Mouse (Mus musculus): Measurements from ENCODE around the gene Cyth1. TPM values are rescaled to one million over a fixed set of nuclear protein-coding genes. Genes with fewer than 3 reads are reported as not detected.

Cyth1 gene
- 19.5 and 20.4 TPM in 2 replicates for polyA plus RNA-seq (2015; fragmentation: Nextera tagmentation; extraction: Ambion mirVana)

DNA sequence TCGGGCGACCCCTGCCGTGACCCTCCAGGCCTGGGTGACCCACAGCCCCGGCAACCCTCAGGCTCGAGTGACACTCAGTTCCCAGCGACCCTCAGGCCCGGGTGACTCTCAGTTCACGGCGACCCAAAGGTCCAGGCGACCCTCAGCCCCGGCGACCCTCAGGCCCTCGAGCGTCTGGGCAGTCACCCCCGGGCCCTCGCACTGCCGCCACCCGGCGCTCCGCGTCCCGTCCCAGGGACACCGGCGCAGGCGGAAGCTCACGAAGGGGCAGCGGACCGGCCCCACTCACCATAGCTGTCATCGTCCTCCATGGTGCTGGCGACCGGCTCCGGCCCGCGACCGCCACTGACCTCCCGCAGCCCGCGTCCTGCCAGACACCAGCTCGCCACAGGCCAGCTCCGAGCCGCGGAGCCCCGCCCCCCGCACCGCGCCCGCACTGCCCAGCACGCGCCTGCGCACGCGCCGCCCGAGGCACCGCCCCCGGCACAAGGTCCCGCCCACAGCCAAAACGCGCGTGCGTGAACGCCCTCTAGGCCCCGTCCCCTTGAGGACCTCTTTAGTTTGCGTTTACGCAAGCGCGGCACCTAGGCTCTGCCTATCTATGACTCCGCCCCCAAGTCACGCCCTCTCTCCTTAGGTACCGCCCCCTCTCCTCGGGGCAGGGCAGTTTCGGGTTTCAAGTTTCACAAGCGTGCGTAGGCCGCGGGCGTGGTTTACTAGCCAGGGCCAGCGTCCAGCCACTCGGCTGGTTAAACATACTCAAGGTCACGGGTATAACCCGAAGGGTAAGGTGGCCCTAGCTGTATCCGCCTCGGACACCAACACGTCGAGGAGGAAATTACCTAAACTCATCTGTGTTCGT lies at the start of gene Cyth1:
TSS of gene Cyth1 (minus strand) at position 443 of the 862 bp plus-strand sequence.
- H3K4me1 ChIP-seq, result peaks cover 32% of the 10 kb centered on the region
- peak within 1 kb of the TSS; percentile 86 for H3K4me2 ChIP-seq (replicated peaks)
- H3K27me3 ChIP-seq, result no peaks in the 10 kb centered on the region
- peak within 1 kb of the TSS; percentile 90 for H3K4me3 ChIP-seq (replicated peaks)
- peak within 1 kb of the TSS; percentile 84 for H3K27ac ChIP-seq (replicated peaks)
- WGBS, result under 1% methylated on average over 86 of the region's 86 CpGs
- peak; percentile 96 for ATAC-seq (ENCODE audit: insufficient number of reproducible peaks, low FRiP score, low TSS enrichment, low read depth)
- no peaks in the 10 kb centered on the region for H3K9me3 ChIP-seq (replicated peaks)
- peak within 1 kb of the TSS; percentile 82 for H3K9ac ChIP-seq
- no peaks in the 10 kb centered on the region for H3K36me3 ChIP-seq

DNA sequence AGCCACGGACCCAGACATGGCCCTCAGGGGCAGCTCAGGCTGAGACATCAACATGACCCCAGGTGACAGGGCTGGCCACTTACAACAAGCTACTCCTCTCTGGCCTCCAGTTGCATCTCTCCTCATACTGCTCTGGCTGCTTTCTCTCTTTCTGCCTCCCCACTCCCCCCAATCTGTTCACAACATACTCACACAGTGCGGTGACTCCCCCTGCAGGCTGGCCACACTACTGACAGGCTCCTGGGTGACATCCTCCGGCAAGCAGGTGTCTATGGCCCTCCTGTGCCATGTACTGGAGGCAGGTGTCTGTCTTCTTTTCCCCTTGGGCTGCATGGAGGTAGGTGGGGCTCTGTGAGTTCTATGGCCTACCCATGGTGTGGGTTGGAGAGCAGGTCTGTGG lies 49.6 kb upstream of the Cyth1 start:
- H3K27ac ChIP-seq (replicated peaks), result no peak overlapping the region
- H3K4me1 ChIP-seq, result no peaks in the 10 kb centered on the region
- H3K36me3 ChIP-seq, result peaks cover 30% of the 10 kb centered on the region
- H3K9ac ChIP-seq, result no peak overlapping the region
- 73% methylated on average over 3 of the region's 3 CpGs for WGBS
- no peaks in the 10 kb centered on the region for H3K9me3 ChIP-seq (replicated peaks)
- H3K27me3 ChIP-seq, result no peaks in the 10 kb centered on the region
- no peak for ATAC-seq (ENCODE audit: insufficient number of reproducible peaks, low FRiP score, low TSS enrichment, low read depth)
- no peak overlapping the region for H3K4me3 ChIP-seq (replicated peaks)
- H3K4me2 ChIP-seq (replicated peaks), result no peak overlapping the region

DNA sequence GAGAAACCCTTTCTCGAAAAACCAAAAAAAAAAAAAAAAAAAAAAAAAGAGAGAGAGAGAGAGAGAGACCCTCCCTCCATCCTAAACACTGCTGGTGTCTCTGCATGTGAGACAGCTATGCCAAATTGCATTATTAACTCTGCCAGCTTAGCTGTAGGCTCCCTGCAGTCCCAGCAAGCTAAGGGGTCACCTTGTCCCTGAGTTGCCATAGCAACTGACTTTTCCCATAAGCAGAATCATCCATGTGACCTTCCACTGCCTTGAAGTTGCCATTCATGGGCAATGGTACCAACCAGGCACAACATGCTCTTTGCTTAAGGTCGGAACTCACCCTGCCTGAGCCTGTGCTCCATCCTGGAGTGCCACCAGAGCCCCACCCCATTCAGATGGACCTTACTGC lies 46.6 kb upstream of the Cyth1 start:
- H3K27me3 ChIP-seq, result no peaks in the 10 kb centered on the region
- H3K4me1 ChIP-seq, result 0 out of 2 replicates have a peak, but pooled peaks cover 4% of the 10 kb centered on the region
- ATAC-seq (ENCODE audit: insufficient number of reproducible peaks, low FRiP score, low TSS enrichment, low read depth), result no peak
- H3K9me3 ChIP-seq (replicated peaks), result no peaks in the 10 kb centered on the region
- 0 out of 2 replicates have a peak, but pooled peaks cover 7% of the 10 kb centered on the region for H3K36me3 ChIP-seq
- no peak overlapping the region for H3K27ac ChIP-seq (replicated peaks)
- H3K4me2 ChIP-seq (replicated peaks), result no peak overlapping the region
- 69% methylated on average over 2 of the region's 2 CpGs for WGBS
- H3K9ac ChIP-seq, result no peak overlapping the region
- no peak overlapping the region for H3K4me3 ChIP-seq (replicated peaks)

DNA sequence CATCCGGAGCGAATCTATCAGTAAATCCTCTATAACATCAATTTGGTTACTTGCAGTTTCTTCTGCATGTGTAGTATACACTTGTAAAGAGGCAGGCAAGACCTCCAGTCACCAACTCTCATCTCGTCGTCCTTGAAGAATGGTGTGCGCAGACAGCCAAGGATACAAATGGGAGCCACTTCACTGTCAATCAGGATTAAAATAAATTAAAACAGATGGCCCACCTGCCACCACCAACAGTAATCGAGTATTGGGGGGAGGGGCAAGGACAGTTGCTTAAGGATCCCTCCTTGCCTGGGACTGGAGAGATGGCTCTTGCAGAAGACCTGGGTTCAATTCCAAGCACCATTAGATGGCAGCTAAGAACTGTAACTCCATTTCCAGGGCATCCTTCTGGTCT lies 44.3 kb upstream of the Cyth1 start:
- H3K27me3 ChIP-seq, result no peaks in the 10 kb centered on the region
- H3K36me3 ChIP-seq, result peaks cover 3% of the 10 kb centered on the region; the same call in 1 of the 2 replicates
- ATAC-seq (ENCODE audit: insufficient number of reproducible peaks, low FRiP score, low TSS enrichment, low read depth), result no peak
- WGBS, result 54% methylated on average over 6 of the region's 6 CpGs
- H3K4me3 ChIP-seq (replicated peaks), result no peak overlapping the region
- no peaks in the 10 kb centered on the region for H3K9me3 ChIP-seq (replicated peaks)
- H3K4me2 ChIP-seq (replicated peaks), result no peak overlapping the region
- H3K27ac ChIP-seq (replicated peaks), result no peak overlapping the region
- H3K4me1 ChIP-seq, result peaks cover 15% of the 10 kb centered on the region
- H3K9ac ChIP-seq, result no peak overlapping the region

DNA sequence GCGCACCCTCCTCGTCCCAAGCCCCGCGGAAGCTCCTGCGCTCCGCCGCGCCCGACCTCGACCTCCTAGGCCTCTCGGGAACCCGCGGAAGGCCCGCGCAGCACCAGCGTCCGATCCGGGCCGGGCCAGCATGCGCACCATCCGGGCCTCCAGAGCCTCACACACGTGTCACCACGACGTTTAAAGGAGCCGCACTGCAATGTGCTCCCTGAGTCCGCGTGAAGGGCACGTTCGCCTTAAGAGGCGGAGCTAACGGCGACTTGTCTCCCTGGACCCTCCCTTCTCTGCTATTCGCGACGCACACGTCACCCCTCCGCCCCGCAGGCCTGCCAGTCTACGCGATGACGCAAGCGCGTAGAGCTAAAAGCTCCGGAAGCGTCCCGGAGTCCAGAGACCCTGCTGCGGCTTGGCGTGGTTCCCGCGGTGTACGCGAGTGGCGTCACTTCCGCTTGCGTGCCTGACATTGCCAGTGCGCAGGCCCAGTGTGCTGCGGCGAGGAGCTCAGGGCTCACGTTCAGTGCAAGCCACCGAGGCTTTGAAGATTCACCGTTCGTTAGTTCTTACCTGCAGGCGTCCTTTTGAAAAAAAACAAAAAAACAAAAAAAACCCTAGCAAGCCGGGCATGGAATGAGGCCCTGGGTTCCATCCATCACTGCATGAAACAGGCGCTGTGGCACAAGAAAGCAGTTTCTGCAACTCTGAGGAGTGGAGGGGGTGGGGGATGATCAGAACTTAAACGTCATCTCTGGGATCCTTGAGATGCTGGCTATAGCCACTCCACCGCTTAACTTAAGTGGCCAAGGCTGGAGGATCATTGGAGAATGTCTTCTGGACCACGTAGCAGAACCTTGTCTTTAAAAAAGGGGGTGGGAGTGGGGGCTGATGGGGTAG lies 41.9 kb upstream of the Cyth1 start, which contains the start of gene Usp36:
TSS of gene Usp36 (minus strand) at position 246 of the 891 bp plus-strand sequence.
- Histone ChIP-seq H3K4me1 (peaks cover 15% of the 10 kb centered on the region), H3K4me3 (replicated peaks) (peak within 1 kb of the TSS; percentile 96), H3K4me2 (replicated peaks) (peak within 1 kb of the TSS; percentile 86), H3K9ac (peak within 1 kb of the TSS; percentile 88), H3K27ac (replicated peaks) (peak within 1 kb of the TSS; percentile 92), H3K27me3 (no peaks in the 10 kb centered on the region), H3K9me3 (replicated peaks) (no peaks in the 10 kb centered on the region), H3K36me3 (peaks cover 23% of the 10 kb centered on the region)
- WGBS, result under 1% methylated on average over 68 of the region's 68 CpGs
- ATAC-seq (ENCODE audit: insufficient number of reproducible peaks, low FRiP score, low TSS enrichment, low read depth), result peak; percentile 99

DNA sequence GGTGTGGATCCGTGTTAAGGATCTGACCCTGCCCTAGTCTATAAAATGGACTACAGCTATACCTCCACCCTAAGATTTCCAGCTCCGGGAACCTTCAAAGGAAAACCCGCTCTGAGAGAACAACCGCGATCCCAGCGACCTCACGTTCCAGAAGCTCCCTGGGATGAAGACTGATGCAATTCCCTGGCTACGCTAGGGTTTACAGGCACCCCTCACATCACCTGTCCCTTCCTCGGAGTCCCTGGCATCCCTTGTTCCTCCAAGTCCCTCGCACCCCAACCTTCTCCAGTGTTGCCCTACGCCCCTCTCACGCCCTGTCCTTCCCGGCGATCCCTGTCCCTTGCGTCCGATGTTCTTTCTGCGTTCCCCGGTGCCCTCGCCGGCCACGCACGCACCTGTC lies 41.2 kb upstream of the Cyth1 start:
- H3K27me3 ChIP-seq, result no peaks in the 10 kb centered on the region
- peak overlapping the region; percentile 89 for H3K27ac ChIP-seq (replicated peaks)
- ATAC-seq (ENCODE audit: insufficient number of reproducible peaks, low FRiP score, low TSS enrichment, low read depth), result no peak
- H3K4me1 ChIP-seq, result peaks cover 15% of the 10 kb centered on the region
- H3K36me3 ChIP-seq, result peaks cover 30% of the 10 kb centered on the region
- peak overlapping the region; percentile 88 for H3K9ac ChIP-seq
- no peaks in the 10 kb centered on the region for H3K9me3 ChIP-seq (replicated peaks)
- H3K4me2 ChIP-seq (replicated peaks), result peak overlapping the region; percentile 86
- 0% methylated on average over 22 of the region's 22 CpGs for WGBS
- peak overlapping the region; percentile 96 for H3K4me3 ChIP-seq (replicated peaks)

DNA sequence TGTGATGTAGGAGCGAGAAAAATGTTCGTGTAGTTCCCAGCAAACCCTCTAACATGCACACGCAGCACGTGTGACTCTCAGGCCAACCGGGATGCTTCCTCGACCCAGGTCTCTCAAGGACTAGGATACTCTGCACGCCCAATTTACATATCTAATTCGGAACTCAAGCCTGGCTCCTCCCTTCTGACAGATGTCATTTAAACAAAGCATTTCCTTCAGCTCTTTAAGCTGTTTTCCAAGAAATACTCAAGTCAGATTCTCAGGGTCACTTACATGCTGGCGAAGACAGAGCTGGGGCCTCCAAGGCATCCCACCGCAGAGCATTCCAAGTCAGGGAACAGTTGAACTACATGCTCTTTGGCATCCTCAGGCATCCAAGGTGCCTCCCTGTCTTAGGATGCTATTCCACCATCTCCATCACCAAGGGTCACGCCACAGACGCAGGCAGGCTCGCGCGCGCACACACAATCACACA lies 40.7 kb upstream of the Cyth1 start:
- Histone ChIP-seq H3K4me2 (replicated peaks) (peak overlapping the region; percentile 86), H3K27me3 (no peaks in the 10 kb centered on the region), H3K9me3 (replicated peaks) (no peaks in the 10 kb centered on the region), H3K27ac (replicated peaks) (peak overlapping the region; percentile 89), H3K9ac (peak overlapping the region; percentile 88), H3K4me3 (replicated peaks) (peak overlapping the region; percentile 96), H3K36me3 (peaks cover 35% of the 10 kb centered on the region), H3K4me1 (peaks cover 15% of the 10 kb centered on the region)
- no peak for ATAC-seq (ENCODE audit: insufficient number of reproducible peaks, low FRiP score, low TSS enrichment, low read depth)
- under 1% methylated on average over 16 of the region's 16 CpGs for WGBS

DNA sequence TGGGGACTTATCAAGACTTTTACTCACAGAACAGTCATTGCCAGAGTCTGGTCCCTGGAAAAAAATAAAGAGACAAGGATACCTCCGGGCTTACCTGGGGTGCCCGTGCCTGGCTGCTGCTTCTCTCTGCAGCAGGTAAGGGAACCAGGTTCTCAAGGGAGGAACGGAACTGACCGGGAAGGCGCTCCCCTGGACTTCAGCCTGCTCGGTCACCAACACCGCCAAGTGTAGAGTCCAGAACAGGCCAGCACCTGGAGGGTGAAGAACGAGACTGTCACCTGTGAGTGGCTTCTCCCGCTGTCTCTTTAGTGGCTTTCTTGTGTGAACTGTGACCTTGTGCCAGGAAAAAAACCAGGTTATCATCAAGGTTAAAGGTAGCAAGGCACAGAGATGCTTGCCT lies 39.2 kb upstream of the Cyth1 start:
- Histone ChIP-seq H3K4me3 (replicated peaks) (no peak overlapping the region), H3K27ac (replicated peaks) (no peak overlapping the region), H3K4me2 (replicated peaks) (no peak overlapping the region), H3K27me3 (no peaks in the 10 kb centered on the region), H3K9me3 (replicated peaks) (no peaks in the 10 kb centered on the region), H3K4me1 (peaks cover 15% of the 10 kb centered on the region), H3K9ac (no peak overlapping the region; the same call in 1 of the 2 replicates), H3K36me3 (peaks cover 50% of the 10 kb centered on the region)
- no peak for ATAC-seq (ENCODE audit: insufficient number of reproducible peaks, low FRiP score, low TSS enrichment, low read depth)
- 94% methylated on average over 9 of the region's 9 CpGs for WGBS

DNA sequence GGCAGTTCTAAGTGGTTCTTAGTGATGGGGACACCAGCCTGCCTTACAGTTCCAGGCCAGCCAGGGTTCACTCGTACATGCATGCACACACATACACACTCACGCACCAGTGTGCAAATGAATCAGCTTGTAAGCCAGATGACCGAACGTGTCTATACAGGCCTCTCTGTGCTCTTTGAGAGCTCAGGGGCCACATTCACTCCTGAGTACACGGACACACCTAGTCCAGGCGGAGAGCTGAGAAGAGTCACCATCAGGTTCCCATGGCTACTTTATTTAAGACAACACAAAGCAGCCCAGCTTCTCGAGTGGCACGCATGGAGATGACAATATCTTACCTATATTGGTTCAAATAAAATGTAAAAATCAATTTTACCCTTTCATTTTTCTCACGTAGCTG lies 38.0 kb upstream of the Cyth1 start:
- 87% methylated on average over 9 of the region's 9 CpGs for WGBS
- H3K36me3 ChIP-seq, result peaks cover 61% of the 10 kb centered on the region
- no peak for ATAC-seq (ENCODE audit: insufficient number of reproducible peaks, low FRiP score, low TSS enrichment, low read depth)

DNA sequence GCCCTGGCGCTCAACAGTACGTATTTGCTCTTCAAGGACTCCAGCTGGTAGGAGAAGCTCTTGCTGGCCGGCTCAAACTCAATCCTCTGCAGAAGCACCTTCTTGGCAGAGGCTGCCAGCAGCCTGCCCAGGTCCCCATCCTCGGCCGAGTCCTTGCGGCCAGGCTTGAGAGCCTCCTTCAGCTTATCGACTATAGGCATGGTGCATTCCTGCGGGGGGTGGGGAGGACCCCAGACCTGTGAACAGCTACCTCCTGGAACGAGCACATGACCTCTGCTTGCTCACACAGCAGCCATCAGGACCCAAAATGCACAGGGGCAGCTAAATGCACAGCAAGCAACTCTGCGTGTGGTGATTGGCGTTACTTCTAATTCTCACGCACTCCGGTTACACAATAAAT lies 37.4 kb upstream of the Cyth1 start:
- Histone ChIP-seq H3K4me1 (peaks cover 14% of the 10 kb centered on the region), H3K27ac (replicated peaks) (no peak overlapping the region), H3K9ac (no peak overlapping the region), H3K9me3 (replicated peaks) (no peaks in the 10 kb centered on the region), H3K4me2 (replicated peaks) (no peak overlapping the region), H3K27me3 (no peaks in the 10 kb centered on the region), H3K36me3 (peaks cover 68% of the 10 kb centered on the region), H3K4me3 (replicated peaks) (no peak overlapping the region)
- 93% methylated on average over 13 of the region's 13 CpGs for WGBS
- no peak for ATAC-seq (ENCODE audit: insufficient number of reproducible peaks, low FRiP score, low TSS enrichment, low read depth)

More for the DNA sequence above, 38.0 kb upstream of the Cyth1 start:
- no peak overlapping the region for H3K4me3 ChIP-seq (replicated peaks)
- H3K4me2 ChIP-seq (replicated peaks), result no peak overlapping the region
- peaks cover 15% of the 10 kb centered on the region for H3K4me1 ChIP-seq
- H3K9ac ChIP-seq, result no peak overlapping the region
- no peaks in the 10 kb centered on the region for H3K9me3 ChIP-seq (replicated peaks)
- no peak overlapping the region for H3K27ac ChIP-seq (replicated peaks)
- no peaks in the 10 kb centered on the region for H3K27me3 ChIP-seq

DNA sequence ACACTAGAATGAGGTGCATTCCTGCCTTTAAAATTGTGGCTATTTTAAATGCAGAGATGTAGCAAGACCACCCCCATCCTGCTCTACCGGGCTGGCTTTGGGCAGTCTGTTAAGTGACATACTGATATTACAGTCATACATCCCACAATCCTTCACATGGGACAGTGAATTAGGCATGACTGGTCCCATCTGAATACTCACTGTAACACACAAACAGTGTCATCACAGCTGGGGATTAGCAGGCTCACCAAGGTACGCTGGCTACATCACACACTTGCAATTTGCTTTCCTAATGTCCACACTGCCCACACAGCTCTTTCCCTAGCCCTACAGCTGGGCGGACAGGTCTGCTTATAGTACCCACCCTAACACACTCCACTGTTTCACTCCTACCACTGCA lies 31.8 kb upstream of the Cyth1 start:
- WGBS, result 89% methylated on average over 3 of the region's 3 CpGs
- Histone ChIP-seq H3K9me3 (replicated peaks) (no peaks in the 10 kb centered on the region), H3K27ac (replicated peaks) (no peak overlapping the region), H3K27me3 (no peaks in the 10 kb centered on the region), H3K9ac (no peak overlapping the region), H3K4me1 (no peaks in the 10 kb centered on the region), H3K4me2 (replicated peaks) (no peak overlapping the region), H3K36me3 (peaks cover 100% of the 10 kb centered on the region), H3K4me3 (replicated peaks) (no peak overlapping the region)
- no peak for ATAC-seq (ENCODE audit: insufficient number of reproducible peaks, low FRiP score, low TSS enrichment, low read depth)
